Mouse (Mus musculus) cerebellum, adult 2 months (tissue): Measurements from ENCODE around the gene Fli1.

Source experiments
- CTCF ChIP-seq: fragments of 200-500 bp; IDR thresholded peaks from 2 replicates; pipeline ENCODE4 v1.5.1; 2011; ENCODE audit warnings: low read depth, mild to moderate bottlenecking, control low read depth, low read length, moderate library complexity, borderline replicate concordance; ENCODE audit not compliant: insufficient read depth
- POLR2A ChIP-seq: fragments of 200-500 bp; IDR thresholded peaks from 2 replicates; pipeline ENCODE4 v1.6.1; 2011; ENCODE audit warnings: low read length, control low read depth, borderline replicate concordance; ENCODE audit not compliant: insufficient read depth

GRCm38 (mm10) chr9:32444453-32445201 lies 98.0 kb downstream of the Fli1 start:
- TF ChIP-seq CTCF (no peak), POLR2A (no peak)
